ENCODE assay signal across 1 mouse cellular context in genomic region chr7:3291197-3291596, GRCm38 (mm10).
TF ChIP-seq lines count a peak whose summit lies in the region.

No protein-coding gene starts in this region.

TF ChIP-seq in CH12.LX, 34 proteins besides CTCF, POLR2A, EP300 and RAD21 (continued from another document):
- TF ChIP-seq TCF12 (IDR thresholded peaks at IDR 0.05; ENCODE audit: low read depth, low read length) = no peak
